Mouse (Mus musculus): ENCODE results near the gene Tmc5.

Tmc5 gene

GRCm38 (mm10) chr7:118597201-118597600 is at the start of gene Tmc5:
Gene Tmc5, plus strand, starts transcription at chr7:118597297.
- DNase-seq = no peak

DNA sequence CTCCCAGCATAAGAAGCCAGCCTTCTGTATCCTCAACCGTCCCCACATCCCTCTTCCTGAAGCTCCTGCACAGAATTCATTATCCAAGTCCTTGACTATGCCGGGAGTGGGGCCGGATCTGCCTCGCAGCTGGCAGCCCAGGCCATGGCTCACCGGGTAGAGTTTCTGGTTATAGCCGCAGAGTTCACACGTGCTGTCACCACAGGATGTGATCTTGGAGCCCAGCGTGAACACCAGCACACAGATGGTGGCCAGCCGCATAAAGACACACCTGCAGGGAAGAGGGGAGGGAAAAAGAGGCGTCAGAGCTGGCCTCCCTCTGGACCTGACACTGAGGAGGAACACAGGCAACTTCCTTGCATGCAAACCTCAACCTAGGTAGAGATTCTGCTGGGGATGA is 49.6 kb upstream of the Tmc5 start:
- DNase-seq = no peak

GRCm38 (mm10) chr7:118553881-118554280 is 43.2 kb upstream of the Tmc5 start:
- DNase-seq = peak; percentile 57

GRCm38 (mm10) chr7:118554290-118554689 is 42.8 kb upstream of the Tmc5 start:
- no peak for DNase-seq

DNA sequence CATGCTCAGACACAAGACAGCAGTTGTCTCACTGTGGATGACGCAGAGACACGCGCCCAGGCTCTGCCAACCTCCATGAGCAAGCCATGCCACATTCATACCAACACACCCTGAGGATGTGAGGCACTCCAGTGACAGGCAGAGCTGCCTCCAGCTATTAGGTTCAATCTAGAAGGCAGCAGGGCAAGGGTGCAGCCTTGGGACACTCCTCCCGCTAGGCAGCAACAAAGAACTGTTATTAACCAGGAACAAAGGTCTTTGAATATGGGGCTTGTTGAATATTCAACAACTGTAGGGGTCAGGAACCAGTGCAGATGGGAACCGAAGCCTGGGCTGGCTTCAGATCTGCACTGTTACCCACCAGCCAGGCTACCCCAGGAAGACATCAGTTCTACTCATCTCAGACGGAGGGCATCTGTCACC is 28.0 kb upstream of the Tmc5 start:
- DNase-seq = no peak

GRCm38 (mm10) chr7:118571350-118571749 is 25.7 kb upstream of the Tmc5 start:
- DNase-seq = no peak

DNA sequence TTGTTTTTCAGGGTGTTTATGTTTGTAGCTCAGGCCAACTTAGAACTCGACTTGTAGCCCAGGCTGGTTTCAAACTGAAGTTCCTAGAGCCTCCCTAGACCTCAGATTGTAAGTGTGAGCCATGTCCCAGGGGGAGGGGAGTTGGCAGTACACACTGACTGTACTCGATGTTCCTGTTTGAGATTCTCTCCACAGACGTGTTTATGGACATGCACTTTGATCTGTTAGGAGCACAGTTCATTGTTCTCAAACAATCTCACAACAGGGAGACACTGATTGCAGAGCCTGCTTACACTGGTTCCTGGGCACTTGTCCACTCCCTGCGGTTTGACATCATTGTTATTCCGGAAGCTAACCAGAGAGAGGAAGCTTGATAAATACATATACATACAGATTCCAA is 25.1 kb upstream of the Tmc5 start:
- DNase-seq = peak; percentile 24

DNA sequence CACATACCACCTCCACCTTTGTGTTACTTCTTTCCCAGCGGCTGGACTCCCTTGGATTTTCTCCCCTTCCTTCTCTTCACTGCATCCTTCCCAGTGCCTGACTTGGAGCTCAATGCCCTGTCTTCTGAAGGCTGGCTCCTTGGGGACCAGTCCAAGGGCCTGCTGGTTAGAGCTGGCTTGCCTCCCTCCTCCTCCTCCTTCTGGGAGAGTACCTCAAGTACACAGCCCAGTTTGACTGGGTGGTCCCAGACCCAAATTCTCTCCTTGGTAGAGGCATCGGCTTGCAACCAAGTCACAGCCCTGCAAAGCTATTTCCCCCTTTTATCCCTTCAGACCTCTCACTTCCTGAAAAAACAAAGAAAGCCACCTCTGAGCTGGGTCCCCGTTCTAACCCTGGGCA is 18.8 kb upstream of the Tmc5 start:
- DNase-seq = no peak

GRCm38 (mm10) chr7:118579938-118580337 is 17.2 kb upstream of the Tmc5 start:
- no peak for DNase-seq

DNA sequence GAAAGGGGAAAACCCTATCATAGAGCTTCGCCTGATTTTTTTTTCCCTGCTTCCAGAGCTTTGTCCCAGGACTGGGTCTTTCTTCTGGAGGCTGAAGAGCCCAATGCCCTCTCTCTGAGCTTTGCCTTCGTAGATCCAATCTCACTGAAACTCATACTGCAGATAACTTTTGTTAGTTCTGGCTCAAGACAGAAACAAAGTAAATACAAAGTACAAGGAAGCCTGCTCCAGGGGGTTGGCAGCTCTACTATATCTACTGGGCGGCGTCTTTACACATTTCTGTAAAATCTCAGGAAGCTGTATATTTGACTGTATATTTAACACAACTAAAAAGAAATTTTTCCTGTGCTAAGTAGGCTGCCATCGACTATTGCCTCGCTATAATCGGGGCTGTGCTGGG is 13.3 kb upstream of the Tmc5 start:
- no peak for DNase-seq

DNA sequence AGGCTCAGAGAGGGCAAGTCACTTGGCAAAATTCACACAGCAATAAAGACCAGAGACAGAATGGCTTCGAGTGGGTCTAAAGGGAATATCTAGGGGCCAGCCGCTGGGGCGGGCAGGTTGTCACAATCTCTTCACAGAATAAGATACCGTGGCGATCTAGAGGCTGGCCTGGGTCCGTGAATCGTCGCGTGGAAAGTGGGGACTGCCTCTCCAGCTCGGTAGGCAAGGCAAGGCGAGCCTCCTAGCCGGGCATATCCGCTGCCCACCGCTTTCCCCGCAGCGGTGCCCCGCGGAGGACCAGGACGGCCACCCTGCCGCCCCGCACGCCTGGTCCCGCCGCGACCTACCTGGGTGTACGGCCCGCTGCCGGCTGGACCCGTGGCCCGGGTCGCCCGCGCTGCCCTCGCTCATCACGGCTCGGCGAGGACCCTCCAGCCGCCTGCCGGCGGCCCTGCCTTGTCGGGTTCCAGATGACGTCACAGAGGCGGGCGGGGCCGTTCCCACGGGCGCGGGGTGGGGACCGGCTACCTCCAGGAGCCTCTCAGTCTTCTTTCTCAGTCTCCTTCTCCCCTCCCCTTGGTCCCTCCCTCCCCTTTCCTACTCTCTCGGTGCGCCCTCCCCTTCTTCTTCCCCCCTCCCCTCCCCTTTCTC is 12.7 kb upstream of the Tmc5 start, which contains the start of gene Tmc7:
Gene Tmc7 (minus strand): TSS at position 480 of the 651 bp plus-strand sequence.
- DNase-seq = peak; percentile 80

DNA sequence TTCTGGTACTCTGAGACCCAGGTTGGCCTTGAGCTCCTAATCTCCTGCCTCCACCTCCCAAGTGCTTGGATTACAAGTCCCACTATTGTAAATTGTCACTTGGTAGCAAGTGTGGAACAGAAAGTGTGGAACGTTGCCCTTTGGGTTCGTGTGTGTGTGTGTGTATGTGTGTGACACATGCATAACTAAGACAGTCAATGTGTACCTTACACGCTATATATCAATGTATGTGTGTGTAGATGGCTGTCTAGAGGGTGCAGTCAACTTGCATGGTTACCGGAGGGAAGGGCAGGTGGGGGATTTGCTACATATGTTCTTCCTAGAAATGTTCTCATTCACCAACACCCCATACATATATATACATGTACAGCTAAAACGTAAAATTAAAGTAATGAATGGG is 12.2 kb upstream of the Tmc5 start:
- no peak for DNase-seq

DNA sequence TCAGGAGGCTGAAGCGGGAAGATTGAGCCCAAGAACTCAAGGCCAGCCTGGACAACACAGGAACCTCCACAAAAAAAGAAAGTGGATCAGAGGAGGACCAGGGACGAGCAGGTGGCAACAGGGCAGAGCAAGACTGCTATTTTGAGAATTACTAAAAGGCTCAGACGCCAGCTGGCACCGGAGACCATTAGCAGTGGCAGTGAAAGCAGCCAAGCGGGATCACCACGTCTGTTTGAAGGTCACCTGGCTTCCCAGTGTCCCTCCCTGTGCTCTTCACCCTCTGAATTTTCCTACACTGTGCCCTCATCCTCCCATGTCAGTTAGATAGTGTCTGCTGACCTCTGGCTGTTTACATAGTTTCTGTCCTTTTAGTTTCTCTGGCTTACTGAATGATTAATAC is 11.2 kb upstream of the Tmc5 start:
- no peak for DNase-seq

DNA sequence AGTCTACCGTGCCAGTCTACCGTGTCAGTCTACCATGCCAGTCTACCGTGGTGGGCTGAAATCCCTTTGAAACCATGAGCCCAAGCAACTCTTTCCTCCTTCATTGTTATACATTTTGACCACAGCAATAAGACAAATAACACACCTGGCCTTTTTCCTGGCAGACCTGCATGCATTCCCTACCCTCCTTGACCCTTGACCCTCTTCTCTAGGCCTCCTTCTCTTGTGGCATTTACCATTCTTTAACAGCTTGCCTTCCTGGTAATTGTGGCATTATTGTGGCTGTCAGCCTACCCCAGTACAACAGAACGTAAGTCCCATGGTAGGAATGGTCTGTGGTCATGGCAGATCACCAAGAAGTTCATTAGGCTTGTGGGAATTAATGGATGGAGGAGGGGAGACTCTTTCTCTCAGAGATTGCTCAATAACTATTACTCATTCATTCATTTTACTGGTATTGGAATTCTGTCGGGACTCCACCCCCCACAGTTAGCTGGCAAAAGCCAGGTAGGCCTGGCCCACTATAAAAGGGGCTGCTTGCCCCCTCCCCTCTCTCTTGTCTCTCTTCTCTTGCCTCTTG is 6.3 kb upstream of the Tmc5 start:
- DNase-seq = no peak

DNA sequence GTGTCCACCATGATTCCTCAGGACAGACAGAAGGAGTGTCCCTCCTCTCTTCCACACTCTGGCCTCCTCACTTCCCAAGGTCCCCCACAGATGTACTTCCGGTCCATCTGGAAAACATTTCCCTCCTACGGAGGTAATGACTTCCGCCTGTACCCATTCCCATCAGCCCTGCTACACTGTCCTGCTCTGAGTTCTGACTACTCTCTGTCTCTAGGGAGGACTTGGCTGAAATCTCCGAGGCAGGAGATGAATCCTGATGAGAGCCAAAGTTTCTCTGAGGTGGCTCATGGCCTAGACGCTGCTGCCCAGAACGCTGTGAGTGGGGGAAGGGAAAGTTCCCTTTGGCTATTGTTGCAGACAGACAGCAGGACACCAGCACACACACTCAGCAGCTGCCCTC is 5.0 kb upstream of the Tmc5 start:
- DNase-seq = no peak

DNA sequence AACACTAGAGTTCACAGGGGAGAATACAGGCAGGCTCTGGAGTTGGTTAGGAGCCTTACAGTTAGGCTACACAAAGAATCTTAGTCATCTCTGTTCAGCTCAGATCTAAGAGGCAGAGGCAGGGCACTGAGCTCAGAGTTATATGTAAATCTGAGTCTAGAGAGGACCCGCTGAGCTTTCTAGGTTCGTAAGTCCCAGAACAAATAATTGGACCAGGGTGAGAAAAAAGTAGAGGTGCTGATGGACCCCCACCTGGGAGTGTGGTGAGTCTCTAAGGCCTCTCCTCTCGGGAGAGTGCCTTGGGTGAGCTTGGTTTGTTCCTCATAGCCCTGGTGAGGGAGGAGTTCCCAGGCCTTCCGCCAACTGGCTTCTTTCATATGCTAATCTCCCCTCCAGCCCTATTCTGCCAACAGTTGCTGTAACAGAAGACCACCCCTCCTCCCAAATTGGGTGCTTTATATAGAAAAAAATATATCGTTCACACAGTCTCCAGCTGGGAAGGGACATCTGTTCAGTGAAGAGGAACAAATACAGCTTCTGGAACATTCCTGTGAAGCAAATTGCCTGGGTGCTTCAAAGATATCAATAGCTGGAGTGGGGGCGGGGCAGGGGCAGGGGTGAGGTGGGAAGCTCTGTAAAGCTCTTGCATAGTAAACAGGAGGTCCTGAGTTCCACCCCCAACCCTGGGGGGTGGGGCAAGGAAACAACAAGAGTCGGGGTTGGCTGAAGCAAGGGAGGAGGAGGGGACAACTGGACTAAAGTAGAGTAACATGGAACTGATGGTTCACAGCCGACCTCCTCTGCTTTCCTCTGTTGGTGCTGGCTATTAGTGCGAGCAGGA is 3.3 kb upstream of the Tmc5 start:
- no peak for DNase-seq

GRCm38 (mm10) chr7:118594611-118595010 is 2.5 kb upstream of the Tmc5 start:
- no peak for DNase-seq

DNA sequence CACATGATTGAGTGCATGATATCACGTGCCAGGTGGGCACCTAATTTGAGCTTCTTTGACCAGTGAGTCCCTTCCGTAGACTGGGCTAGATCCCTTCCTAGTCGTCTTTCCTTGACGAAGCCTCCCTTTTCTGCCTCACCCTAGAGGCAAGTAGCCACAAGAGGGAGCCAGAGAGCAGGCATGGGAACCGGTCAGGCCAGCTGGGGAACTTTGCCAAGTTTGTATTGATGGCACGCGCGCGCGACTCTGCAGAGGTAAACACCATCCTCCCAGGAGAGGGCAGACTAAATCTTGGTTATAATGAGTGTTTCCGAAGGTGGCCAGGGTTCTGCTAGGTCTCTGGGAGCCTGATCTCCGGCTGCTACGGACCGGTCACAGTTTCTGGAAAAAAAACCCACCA is 1.9 kb upstream of the Tmc5 start:
- peak; percentile 99 for DNase-seq

DNA sequence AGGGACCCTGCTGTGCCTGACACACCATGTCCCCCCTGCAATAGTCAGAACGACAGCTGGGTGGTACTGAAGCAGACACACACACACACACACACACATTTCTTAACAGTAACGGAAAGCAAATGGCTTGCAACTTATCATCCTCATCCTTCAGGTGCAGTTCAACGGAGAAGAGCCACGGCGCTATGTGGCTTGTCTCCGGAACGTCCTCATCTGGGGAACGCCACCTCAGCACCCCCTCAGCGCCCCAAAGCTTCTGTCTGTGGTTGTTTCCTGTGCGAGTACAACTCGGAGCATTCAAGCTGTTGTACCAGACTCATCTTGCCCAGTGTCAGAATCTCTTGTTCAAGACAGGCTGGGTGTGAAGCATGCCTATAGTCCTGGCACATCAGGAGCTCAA is 826 bp upstream of the Tmc5 start:
- DNase-seq = no peak

DNA sequence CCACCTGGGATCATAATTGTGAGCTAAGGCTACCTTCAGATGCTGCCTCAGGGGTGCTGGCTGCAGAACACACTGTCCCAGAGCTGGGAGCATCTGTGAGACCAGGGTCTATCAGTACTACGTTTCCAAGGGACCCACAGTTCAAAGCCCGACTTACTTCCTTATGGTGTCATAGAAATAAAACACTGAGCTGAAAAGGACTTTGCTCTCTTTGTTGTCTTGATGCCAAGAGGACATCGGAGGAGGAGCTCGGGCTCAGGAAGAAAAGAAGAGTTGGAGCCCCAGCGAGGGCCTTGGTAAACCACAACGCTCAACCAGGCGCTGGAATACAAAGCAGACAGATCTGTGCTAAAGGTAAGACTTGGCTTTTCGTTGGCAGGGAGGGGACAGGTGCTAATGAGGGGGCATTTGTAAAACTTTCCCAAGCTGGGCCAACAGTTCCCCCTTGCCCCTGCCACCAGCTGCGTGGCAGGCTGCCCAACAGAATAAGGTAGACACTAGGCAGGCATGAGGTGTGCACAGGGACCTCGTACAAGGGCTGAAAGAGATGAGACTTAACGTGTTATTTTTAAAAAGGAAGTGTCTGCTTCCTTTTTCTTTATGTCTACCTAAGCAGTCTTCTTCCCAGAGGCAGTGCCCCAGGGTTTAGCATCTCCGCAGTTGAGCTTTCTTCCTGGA is 3.0 kb downstream of the Tmc5 start:
- no peak for DNase-seq

DNA sequence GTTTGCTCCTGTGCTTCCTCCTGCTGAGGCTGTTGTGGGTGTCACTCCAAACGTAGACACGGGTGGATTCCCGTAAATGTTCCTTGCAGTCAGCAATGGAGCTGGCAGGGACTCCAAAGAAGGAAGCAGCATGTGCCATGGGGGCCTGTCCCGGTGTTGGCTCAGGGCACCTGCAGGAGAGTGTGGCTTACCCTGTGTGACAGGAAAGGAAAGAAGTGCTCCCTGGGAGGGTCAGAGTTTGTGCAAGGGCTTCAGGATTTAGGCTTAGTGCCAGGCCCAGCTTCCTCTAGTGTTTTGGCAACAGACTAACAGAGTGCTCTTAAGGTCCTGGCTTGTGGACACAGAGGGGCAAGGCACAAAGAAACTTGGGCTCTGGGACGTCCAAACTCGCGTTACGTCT is 7.7 kb downstream of the Tmc5 start:
- peak; percentile 61 for DNase-seq

DNA sequence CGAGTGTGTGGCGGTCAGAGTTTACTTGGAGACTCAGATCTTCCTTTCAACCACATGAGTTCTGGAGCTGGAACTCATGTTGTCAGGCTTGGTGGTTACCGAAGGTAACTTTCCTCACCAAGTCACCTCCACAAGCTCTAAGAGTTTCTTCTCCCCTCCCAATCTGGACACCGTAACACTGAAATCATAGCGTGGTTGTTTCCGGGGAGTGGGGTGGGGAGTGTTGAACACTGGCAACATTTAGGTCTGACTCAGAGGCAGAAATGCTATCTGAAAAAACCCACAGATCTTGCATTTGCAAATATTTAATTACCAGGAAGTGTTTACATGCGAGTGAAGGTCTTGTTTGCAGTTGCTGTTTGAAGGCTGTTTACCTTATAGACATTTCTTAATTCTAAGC is 12.7 kb downstream of the Tmc5 start:
- no peak for DNase-seq

DNA sequence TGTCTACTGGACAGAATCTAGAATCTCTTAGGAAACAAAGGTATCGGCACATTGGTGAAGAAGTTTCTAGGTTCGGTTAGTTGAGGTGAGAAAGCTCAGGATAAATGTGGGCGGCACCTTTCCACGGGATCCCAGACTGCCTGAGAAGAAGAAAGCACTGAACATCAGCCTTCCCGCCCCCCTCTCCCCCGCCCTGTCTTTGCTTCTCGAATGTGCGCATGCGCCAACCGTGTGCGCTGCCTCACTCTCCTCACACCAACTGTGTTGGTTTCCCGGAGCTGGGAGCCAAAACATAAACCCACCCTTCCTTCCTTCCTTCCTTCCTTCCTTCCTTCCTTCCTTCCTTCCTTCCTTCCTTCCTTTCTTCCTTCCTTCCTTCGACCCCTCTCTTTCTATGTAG is 13.6 kb downstream of the Tmc5 start:
- DNase-seq = no peak

All from lung, postnatal 14 days (tissue).